Comparison of ENCODE assay signal across 8 mouse cellular contexts in genomic region chr15:100599276-100600046, GRCm38 (mm10). TPM values are rescaled to one million over a fixed set of nuclear protein-coding genes. Genes with fewer than 3 reads are reported as not detected.
A peak's percentile ranks its signal among the peaks of the same experiment; 100 is the strongest.
DNase-seq lines count a peak whose midpoint lies in the region; ATAC-seq and TF ChIP-seq lines count a peak whose summit lies in the region.

TSS of gene Pou6f1 (minus strand) at chr15:100599984.

- no peaks in the 10 kb centered on the region for H3K79me2 ChIP-seq in liver, adult 2 months (ENCODE audit: control insufficient read depth, insufficient read depth, low read length)

- 1% methylated on average over 67 of the region's 76 CpGs for WGBS in liver, adult 2 months
- under 1% methylated on average over 71 of the region's 76 CpGs for WGBS in intestine, postnatal 0 days
- under 1% methylated on average over 59 of the region's 76 CpGs for WGBS in midbrain, embryonic 12.5 days
- under 1% methylated on average over 61 of the region's 76 CpGs for WGBS in stomach, postnatal 0 days

- TF ChIP-seq POLR2A in liver, adult 2 months (IDR thresholded peaks at IDR 0.05; ENCODE audit: extremely low read depth, insufficient read depth, low read length) = no peak
- TF ChIP-seq POLR2A in cortical plate, adult 2 months (IDR thresholded peaks at IDR 0.05; ENCODE audit: extremely low read depth, insufficient read depth, low read length) = no peak

- H3K27ac ChIP-seq in liver, adult 2 months (replicated peaks; ENCODE audit: insufficient read depth, low read depth, low read length) = peak within 1 kb of the TSS; percentile 25; the same call in 1 of the 2 replicates
- H3K27ac ChIP-seq in cortical plate, adult 2 months (ENCODE audit: insufficient read depth, low read length) = peak within 1 kb of the TSS; percentile 80
- peak within 1 kb of the TSS; percentile 60 for H3K27ac ChIP-seq in intestine, postnatal 0 days (ENCODE audit: low read depth, low read length)
- H3K27ac ChIP-seq in midbrain, embryonic 12.5 days (replicated peaks) = peak within 1 kb of the TSS; percentile 90
- peak within 1 kb of the TSS; percentile 75 for H3K27ac ChIP-seq in stomach, postnatal 0 days (replicated peaks)

- peak within 1 kb of the TSS; percentile 100 for H3K4me2 ChIP-seq in intestine, postnatal 0 days (replicated peaks; ENCODE audit: low read depth)
- peak within 1 kb of the TSS; percentile 76 for H3K4me2 ChIP-seq in midbrain, embryonic 12.5 days (replicated peaks)
- peak within 1 kb of the TSS; percentile 98 for H3K4me2 ChIP-seq in stomach, postnatal 0 days (replicated peaks; ENCODE audit: low read depth)

- H3K4me1 ChIP-seq in liver, adult 2 months (ENCODE audit: control insufficient read depth, insufficient read depth, low read length) = peaks cover 6% of the 10 kb centered on the region
- no peaks in the 10 kb centered on the region for H3K4me1 ChIP-seq in cortical plate, adult 2 months (ENCODE audit: control insufficient read depth, insufficient read depth, low read length)
- no peaks in the 10 kb centered on the region for H3K4me1 ChIP-seq in intestine, postnatal 0 days (replicated peaks; ENCODE audit: control insufficient read depth, insufficient read depth, low read length)
- H3K4me1 ChIP-seq in midbrain, embryonic 12.5 days = peaks cover 17% of the 10 kb centered on the region
- no peaks in the 10 kb centered on the region for H3K4me1 ChIP-seq in stomach, postnatal 0 days (replicated peaks; ENCODE audit: control insufficient read depth, insufficient read depth)

- TF ChIP-seq CTCF in liver, adult 2 months (IDR thresholded peaks at IDR 0.05; ENCODE audit: low read depth, low read length) = no peak
- no peak for TF ChIP-seq CTCF in cortical plate, adult 2 months (IDR thresholded peaks at IDR 0.05; ENCODE audit: extremely low read depth, insufficient read depth, low read length)
- TF ChIP-seq CTCF in intestine, postnatal 0 days (IDR thresholded peaks at IDR 0.05; ENCODE audit: low read depth) = no peak
- no peak for TF ChIP-seq CTCF in stomach, postnatal 0 days (IDR thresholded peaks at IDR 0.05; ENCODE audit: low read depth)

- DNase-seq in liver, adult 2 months (ENCODE audit: extremely low read depth, low read depth, low spot score) = no peak
- DNase-seq in liver = no peak
- DNase-seq in heart, adult 18-20 months = peak; percentile 61 to 74
- DNase-seq in left cerebral cortex, postnatal 36 days (ENCODE audit: low spot score in 2 of 2) = peak; percentile 41 to 49
- peak; percentile 47 for DNase-seq in stomach, postnatal 0 days (ENCODE audit: low spot score)

- H3K4me3 ChIP-seq in liver, adult 2 months (ENCODE audit: insufficient read depth, low read depth, low read length) = peak within 1 kb of the TSS; percentile 87
- H3K4me3 ChIP-seq in cortical plate, adult 2 months (ENCODE audit: insufficient read depth, low read length) = peak within 1 kb of the TSS; percentile 99
- H3K4me3 ChIP-seq in intestine, postnatal 0 days (ENCODE audit: low read depth, low read length) = peak within 1 kb of the TSS; percentile 90
- H3K4me3 ChIP-seq in midbrain, embryonic 12.5 days = peak within 1 kb of the TSS; percentile 86
- H3K4me3 ChIP-seq in stomach, postnatal 0 days (ENCODE audit: low read depth, low read length) = peak within 1 kb of the TSS; percentile 79

- no peaks in the 10 kb centered on the region for H3K36me3 ChIP-seq in liver, adult 2 months (ENCODE audit: control insufficient read depth, insufficient read depth, low read length)
- no peaks in the 10 kb centered on the region for H3K36me3 ChIP-seq in intestine, postnatal 0 days (ENCODE audit: control insufficient read depth, insufficient read depth)
- no peaks in the 10 kb centered on the region for H3K36me3 ChIP-seq in midbrain, embryonic 12.5 days
- no peaks in the 10 kb centered on the region for H3K36me3 ChIP-seq in stomach, postnatal 0 days (ENCODE audit: control insufficient read depth, insufficient read depth, low read length)

- H3K27me3 ChIP-seq in liver, adult 2 months (ENCODE audit: control insufficient read depth, insufficient read depth, low read length) = no peaks in the 10 kb centered on the region
- peaks cover 9% of the 10 kb centered on the region; the same call in 1 of the 2 replicates for H3K27me3 ChIP-seq in intestine, postnatal 0 days (replicated peaks; ENCODE audit: control insufficient read depth, insufficient read depth, low read length)
- H3K27me3 ChIP-seq in midbrain, embryonic 12.5 days = peaks cover 29% of the 10 kb centered on the region
- H3K27me3 ChIP-seq in stomach, postnatal 0 days (ENCODE audit: control insufficient read depth, insufficient read depth, low read length) = no peaks in the 10 kb centered on the region

- H3K9ac ChIP-seq in liver, adult 2 months (ENCODE audit: low read depth, low read length) = peak within 1 kb of the TSS; percentile 94
- H3K9ac ChIP-seq in intestine, postnatal 0 days (ENCODE audit: low read depth, low read length) = peak within 1 kb of the TSS; percentile 88
- H3K9ac ChIP-seq in midbrain, embryonic 12.5 days (replicated peaks) = peak within 1 kb of the TSS; percentile 96
- peak within 1 kb of the TSS; percentile 89 for H3K9ac ChIP-seq in stomach, postnatal 0 days (ENCODE audit: low read length)

- peak; percentile 38 for ATAC-seq in intestine, postnatal 0 days
- peak; percentile 75 for ATAC-seq in midbrain, embryonic 12.5 days (ENCODE audit: low FRiP score, low read depth)
- peak; percentile 57 for ATAC-seq in stomach, postnatal 0 days (ENCODE audit: low FRiP score, low TSS enrichment)

- intact Hi-C loops in left cerebral cortex, postnatal 36 days (cut with DNase I) = loop anchor here (5.0 kb wide), 1 partner anchor 52 kb away; no protein-coding TSS in a partner anchor

- no peaks in the 10 kb centered on the region for H3K9me3 ChIP-seq in intestine, postnatal 0 days (ENCODE audit: control insufficient read depth)
- no peaks in the 10 kb centered on the region for H3K9me3 ChIP-seq in midbrain, embryonic 12.5 days
- no peaks in the 10 kb centered on the region for H3K9me3 ChIP-seq in stomach, postnatal 0 days (ENCODE audit: control insufficient read depth, low read length)

- no peak for TF ChIP-seq EP300 in stomach, postnatal 0 days (optimal IDR thresholded peaks at IDR 0.05)

RNA-seq across cellular contexts. Expression of gene Pou6f1, which starts in this region (rescaled TPM):
- 1.9 and 2.0 TPM in 2 replicates for total RNA-seq in liver, adult 2 months (2014; rRNA removed)
- polyA plus RNA-seq in liver, adult 2 months (2012; rRNA removed) = 3.1 and 5.5 TPM in 2 replicates
- polyA plus RNA-seq in cortical plate, adult 2 months (2012; rRNA removed) = 120 and 132 TPM in 2 replicates
- 10 to 100 TPM; 11.1 to 14.2 TPM for total RNA-seq in heart, adult 18-20 months (2021)
- polyA plus RNA-seq in intestine, postnatal 0 days (2015; fragmentation: Nextera tagmentation; extraction: Ambion mirVana) = 3.0 and 4.3 TPM in 2 replicates
- 100 to 1,000 TPM; 128 to 140 TPM for total RNA-seq in left cerebral cortex, postnatal 36 days (2021)
- 32.4 and 34.4 TPM in 2 replicates for polyA plus RNA-seq in midbrain, embryonic 12.5 days (2016; fragmentation: Nextera tagmentation; extraction: Ambion mirVana)
- 2.6 and 3.2 TPM in 2 replicates for polyA plus RNA-seq in stomach, postnatal 0 days (2015; fragmentation: Nextera tagmentation; extraction: Ambion mirVana)

Comparison
In these comparisons a context has a peak if more than half of its experiments do, and no peak if none do; other contexts are left out.
1. RNA of gene Pou6f1 (total RNA-seq): 128 to 140 TPM in left cerebral cortex, postnatal 36 days; 11.1 to 14.2 TPM in heart, adult 18-20 months and 1.9 to 2.0 TPM in liver, adult 2 months; every median in the first group is over 4 times any median in the second.
2. DNase-seq: peak in heart, adult 18-20 months (2 of 2), left cerebral cortex, postnatal 36 days (2 of 2) and stomach, postnatal 0 days (single experiment); none in liver, adult 2 months (single experiment) and liver (single experiment).
3. H3K27ac ChIP-seq: peak in every context shown above with its lines; median percentile 90 in midbrain, embryonic 12.5 days; 80 in cortical plate, adult 2 months; 75 in stomach, postnatal 0 days; 60 in intestine, postnatal 0 days; 25 in liver, adult 2 months.
4. Peak in every context shown above with its lines, with median percentiles within 50 percentile points of each other: H3K4me3 ChIP-seq, H3K9ac ChIP-seq, ATAC-seq and H3K4me2 ChIP-seq.